8 mouse cellular contexts compared by ENCODE assay signal in the genomic region with DNA sequence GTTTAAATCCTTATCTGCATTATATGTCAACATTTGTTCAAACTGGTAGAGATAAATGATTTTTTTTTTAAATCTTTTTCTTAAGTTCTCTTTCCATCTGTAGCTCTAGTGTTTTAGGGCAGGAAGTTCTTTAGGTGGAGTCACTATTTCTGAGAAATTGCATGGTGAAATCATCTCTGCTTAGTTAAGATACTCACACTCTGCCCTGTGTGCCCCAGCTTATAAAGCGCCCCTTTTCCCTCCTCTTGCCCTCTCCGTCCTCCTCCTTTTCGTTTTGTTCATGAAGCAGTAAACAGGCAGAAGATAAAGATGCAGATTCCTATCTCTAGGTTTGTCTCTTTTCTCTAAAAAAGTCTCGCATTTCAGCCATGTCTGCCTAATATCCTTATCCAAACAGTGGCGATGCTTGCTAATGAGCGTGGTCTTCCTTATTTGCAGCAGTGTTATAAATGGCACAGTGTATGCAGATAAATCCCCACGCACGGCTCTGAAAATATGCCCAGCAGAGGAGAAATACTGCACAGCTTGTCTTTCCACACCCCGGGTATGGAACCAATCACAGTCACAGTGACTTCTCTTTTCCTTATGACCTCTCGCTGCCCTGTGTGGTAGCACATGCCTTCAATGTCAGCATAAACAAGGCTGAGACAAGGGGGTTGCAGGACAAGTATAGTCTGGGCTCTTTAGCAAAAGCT.
DNase-seq lines count a peak whose midpoint lies in the region; ATAC-seq lines count a peak whose summit lies in the region.

No protein-coding gene starts in this region.

- H3K27ac ChIP-seq in kidney, embryonic 16.5 days (ENCODE audit: low read length), result no peak overlapping the region
- peak overlapping the region; percentile 76; the same call in 1 of the 2 replicates for H3K27ac ChIP-seq in forebrain, embryonic 11.5 days (ENCODE audit: low read depth, low read length)
- 0 out of 2 replicates have a peak overlapping the region, but pooled peaks have one; percentile 60 for H3K27ac ChIP-seq in neural tube, embryonic 15.5 days (replicated peaks)

- H3K9me3 ChIP-seq in kidney, embryonic 16.5 days (ENCODE audit: low read length), result no peaks in the 10 kb centered on the region
- H3K9me3 ChIP-seq in forebrain, embryonic 11.5 days (ENCODE audit: control insufficient read depth, low read length), result no peaks in the 10 kb centered on the region
- no peaks in the 10 kb centered on the region for H3K9me3 ChIP-seq in neural tube, embryonic 15.5 days (replicated peaks)

- peak overlapping the region; percentile 35 for H3K4me3 ChIP-seq in kidney, embryonic 16.5 days (ENCODE audit: low read length)
- peak overlapping the region; percentile 21; the same call in 1 of the 2 replicates for H3K4me3 ChIP-seq in forebrain, embryonic 11.5 days (ENCODE audit: low read depth, low read length)
- peak overlapping the region; percentile 34 for H3K4me3 ChIP-seq in neural tube, embryonic 15.5 days (replicated peaks)

- no peak for ATAC-seq in kidney, embryonic 16.5 days (ENCODE audit: low FRiP score, low TSS enrichment)
- ATAC-seq in forebrain, embryonic 11.5 days (replicated peaks; ENCODE audit: low FRiP score), result no peak
- ATAC-seq in neural tube, embryonic 15.5 days (ENCODE audit: low FRiP score), result peak; percentile 69; the same call in 1 of the 2 replicates
- no peak for ATAC-seq in CD4-positive, CD25-positive, alpha-beta regulatory T cell, adult 4 months

- intact Hi-C loops in left cerebral cortex, postnatal 36 days (cut with DNase I), result no loop called here

- H3K4me2 ChIP-seq in kidney, embryonic 16.5 days (replicated peaks; ENCODE audit: low read depth, low read length), result peak overlapping the region; percentile 60
- peak overlapping the region; percentile 58 for H3K4me2 ChIP-seq in forebrain, embryonic 11.5 days (ENCODE audit: low read depth, low read length, severe bottlenecking)
- peak overlapping the region; percentile 65 for H3K4me2 ChIP-seq in neural tube, embryonic 15.5 days

- no peaks in the 10 kb centered on the region for H3K27me3 ChIP-seq in kidney, embryonic 16.5 days (ENCODE audit: insufficient read depth, low read length)
- H3K27me3 ChIP-seq in forebrain, embryonic 11.5 days (ENCODE audit: control insufficient read depth, insufficient read depth, low read length), result no peaks in the 10 kb centered on the region
- H3K27me3 ChIP-seq in neural tube, embryonic 15.5 days (replicated peaks), result no peaks in the 10 kb centered on the region

- DNase-seq in kidney, adult 18-20 months, result no peak
- no peak for DNase-seq in forebrain, embryonic 11.5 days (ENCODE audit: low spot score)
- peak; percentile 35 to 40 for DNase-seq in left cerebral cortex, postnatal 36 days (ENCODE audit: low spot score in 2 of 2)
- no peak for DNase-seq in gastrocnemius, postnatal 25 days
- DNase-seq in adrenal gland, adult (ENCODE audit: inconsistent age in 2 of 2, low spot score in 1 of 2), result no peak

- no peaks in the 10 kb centered on the region for H3K36me3 ChIP-seq in kidney, embryonic 16.5 days (ENCODE audit: insufficient read depth, low read length)
- no peaks in the 10 kb centered on the region for H3K36me3 ChIP-seq in forebrain, embryonic 11.5 days (ENCODE audit: control insufficient read depth, insufficient read depth, low read length)
- H3K36me3 ChIP-seq in neural tube, embryonic 15.5 days, result no peaks in the 10 kb centered on the region

- H3K4me1 ChIP-seq in kidney, embryonic 16.5 days (ENCODE audit: insufficient read depth, low read length), result peaks cover 10% of the 10 kb centered on the region; the same call in 1 of the 2 replicates
- peaks cover 8% of the 10 kb centered on the region; the same call in 1 of the 2 replicates for H3K4me1 ChIP-seq in forebrain, embryonic 11.5 days (replicated peaks; ENCODE audit: control insufficient read depth, insufficient read depth, low read length)
- peaks cover 20% of the 10 kb centered on the region for H3K4me1 ChIP-seq in neural tube, embryonic 15.5 days

- H3K9ac ChIP-seq in kidney, embryonic 16.5 days (replicated peaks; ENCODE audit: low read length), result no peak overlapping the region
- peak overlapping the region; percentile 25; the same call in 1 of the 2 replicates for H3K9ac ChIP-seq in forebrain, embryonic 11.5 days (ENCODE audit: low read length)
- peak overlapping the region; percentile 34; the same call in 1 of the 2 replicates for H3K9ac ChIP-seq in neural tube, embryonic 15.5 days (replicated peaks)

- WGBS in kidney, embryonic 16.5 days, result 26% methylated on average over 10 of the region's 10 CpGs
- WGBS in forebrain, embryonic 11.5 days, result 43% methylated on average over 10 of the region's 10 CpGs
- 4% methylated on average over 10 of the region's 10 CpGs for WGBS in neural tube, embryonic 15.5 days

Comparison
In these comparisons a context has a peak if more than half of its experiments do, and no peak if none do; other contexts are left out.
1. DNase-seq: peak in left cerebral cortex, postnatal 36 days (2 of 2); none in kidney, adult 18-20 months (single experiment), forebrain, embryonic 11.5 days (single experiment), gastrocnemius, postnatal 25 days (single experiment) and adrenal gland, adult (0 of 2).
2. Peak in every context shown above with its lines, with median percentiles within 50 percentile points of each other: H3K4me2 ChIP-seq and H3K4me3 ChIP-seq.